Mouse (Mus musculus): Measurements from ENCODE around the gene Dbt.
"Not testable (repeated sequence)": the region's sequence is repeated elsewhere in the genome, so short reads cannot be mapped to it uniquely, and the experiment has no call there.

The Dbt gene

GRCm38 (mm10) chr3:116542070-116542469, 29.2 kb downstream of the Dbt start:
- DNase-seq (ENCODE audit: inconsistent ontology term), result no peak

- DNase-seq (ENCODE audit: inconsistent ontology term), result no peak
Observed at GRCm38 (mm10) chr3:116542532-116542931, 29.7 kb downstream of the Dbt start.

GRCm38 (mm10) chr3:116547430-116547829, 34.6 kb downstream of the Dbt start:
- no peak for DNase-seq (ENCODE audit: inconsistent ontology term)

- peak; percentile 64 for DNase-seq (ENCODE audit: inconsistent ontology term)
Observed at GRCm38 (mm10) chr3:116551362-116551761, 38.5 kb downstream of the Dbt start.

GRCm38 (mm10) chr3:116561315-116561714, 48.4 kb downstream of the Dbt start:
- not testable (repeated sequence) for DNase-seq (ENCODE audit: inconsistent ontology term)

- no peak for DNase-seq (ENCODE audit: inconsistent ontology term)
Observed at GRCm38 (mm10) chr3:116562408-116563094, 49.7 kb downstream of the Dbt start, which contains the start of gene Lrrc39. Gene Lrrc39 (plus strand): TSS chr3:116562973.

GRCm38 (mm10) chr3:116563095-116563492, 50.2 kb downstream of the Dbt start:
- no peak for DNase-seq (ENCODE audit: inconsistent ontology term)

GRCm38 (mm10) chr3:116570628-116571027, 57.8 kb downstream of the Dbt start:
- DNase-seq (ENCODE audit: inconsistent ontology term), result no peak

- DNase-seq (ENCODE audit: inconsistent ontology term), result no peak
Observed at GRCm38 (mm10) chr3:116577286-116577685, 64.4 kb downstream of the Dbt start.

- no peak for DNase-seq (ENCODE audit: inconsistent ontology term)
Observed at GRCm38 (mm10) chr3:116582201-116582600, 69.3 kb downstream of the Dbt start.

GRCm38 (mm10) chr3:116594076-116594727, 81.3 kb downstream of the Dbt start:
- DNase-seq (ENCODE audit: inconsistent ontology term), result no peak

- peak; percentile 98 for DNase-seq (ENCODE audit: inconsistent ontology term)
Observed at GRCm38 (mm10) chr3:116594728-116595602, 82.1 kb downstream of the Dbt start, which contains the start of gene Sass6. Gene Sass6 (plus strand): TSS chr3:116594982.

GRCm38 (mm10) chr3:116595603-116595991, 82.7 kb downstream of the Dbt start:
- DNase-seq (ENCODE audit: inconsistent ontology term), result peak; percentile 6

Data from Muller cell, postnatal 12 days (primary cell).